Mouse (Mus musculus) liver, adult 2 months (tissue): ENCODE measurements around the gene Pik3c2b. TPM values are rescaled to one million over a fixed set of nuclear protein-coding genes. Genes with fewer than 3 reads are reported as not detected.

Source experiments
- DNase-seq: peaks from one replicate; pipeline ENCODE4 v3.0.0-alpha.2; 2011; ENCODE audit warnings: low read depth, low spot score; ENCODE audit errors: extremely low read depth
- H3K27ac ChIP-seq: fragments of 200-500 bp; replicated peaks from 2 replicates; pipeline ENCODE4 v1.5.1; 2012; ENCODE audit warnings: low read depth, mild to moderate bottlenecking, control low read depth, inconsistent platforms, low read length; ENCODE audit not compliant: insufficient read depth
- H3K27me3 ChIP-seq: fragments of 200-500 bp; 2 replicates; pipeline ENCODE4 v1.6.1; 2012; ENCODE audit warnings: mild to moderate bottlenecking, moderate library complexity, low read length, inconsistent platforms; ENCODE audit not compliant: control insufficient read depth, insufficient read depth
- H3K36me3 ChIP-seq: fragments of 200-500 bp; 2 replicates; pipeline ENCODE4 v1.6.1; 2012; ENCODE audit warnings: low read length, inconsistent platforms; ENCODE audit not compliant: control insufficient read depth, insufficient read depth
- H3K4me1 ChIP-seq: fragments of 200-500 bp; 2 replicates; pipeline ENCODE4 v1.6.1; 2011; ENCODE audit warnings: low read length; ENCODE audit not compliant: control insufficient read depth, insufficient read depth
- H3K4me3 ChIP-seq: fragments of 200-500 bp; 2 replicates; pipeline ENCODE4 v1.5.1; 2011; ENCODE audit warnings: low read depth, mild to moderate bottlenecking, control low read depth, low read length, moderate library complexity; ENCODE audit not compliant: insufficient read depth
- H3K79me2 ChIP-seq: fragments of 200-500 bp; 2 replicates; pipeline ENCODE4 v1.6.1; 2012; ENCODE audit warnings: inconsistent platforms, mild to moderate bottlenecking, low read length, moderate library complexity; ENCODE audit not compliant: control insufficient read depth, insufficient read depth
- H3K9ac ChIP-seq: fragments of 200-500 bp; 2 replicates; pipeline ENCODE4 v1.6.1; 2012; ENCODE audit warnings: low read depth, mild to moderate bottlenecking, control low read depth, inconsistent platforms, low read length
- CTCF ChIP-seq: fragments of 200-500 bp; IDR thresholded peaks from 2 replicates; pipeline ENCODE4 v1.5.1; 2011; ENCODE audit warnings: low read depth, low read length, control low read depth
- POLR2A ChIP-seq: fragments of 200-500 bp; IDR thresholded peaks from 2 replicates; pipeline ENCODE4 v1.6.1; 2011; ENCODE audit warnings: low read length, control low read depth; ENCODE audit not compliant: insufficient read depth; ENCODE audit errors: extremely low read depth
- WGBS: fragments of 180-500 bp; shearing (Covaris S2); methylation state at CpG from one replicate; pipeline ENCODE4 v1.1.7; 2018; 5-methylcytosine and 5-hydroxymethylcytosine counted together
- polyA plus RNA-seq: library from polyadenylated mRNA; depleted of rRNA; stranded (reverse); fragments of >200 nt; gene quantifications from 2 replicates; pipeline ENCODE4 v1.2.3, GENCODE M21; 2012
- total RNA-seq: library from RNA; depleted of rRNA; stranded (reverse); fragments of >200 nt; gene quantifications from 2 replicates; pipeline ENCODE4 v1.2.3, GENCODE M21; 2014

Gene Pik3c2b
- total and polyA plus RNA-seq, 2 experiments = 2.5 to 3.3 TPM

DNA sequence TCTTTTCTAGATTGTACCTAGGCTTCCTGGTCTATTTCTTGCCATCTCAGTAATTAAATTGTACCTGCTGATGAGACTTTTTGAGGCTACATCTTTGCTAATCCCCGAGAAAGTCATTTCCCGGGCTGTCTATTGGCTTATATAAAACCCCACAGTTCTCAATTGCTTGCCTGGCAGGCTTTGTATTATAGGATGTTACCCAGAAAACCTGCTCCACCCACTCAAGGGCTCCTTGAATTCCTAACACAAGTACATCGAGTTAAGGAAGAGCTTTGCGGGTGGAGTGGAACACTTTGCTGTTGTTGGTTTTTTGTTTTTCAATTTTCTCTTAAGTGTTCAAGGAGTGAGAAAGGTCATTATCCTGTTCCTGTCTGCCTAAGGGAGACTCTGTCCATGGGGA lies 43.9 kb downstream of the Pik3c2b start:
- H3K27ac ChIP-seq = no peak overlapping the region
- no peak for DNase-seq
- no peak overlapping the region for H3K4me3 ChIP-seq
- WGBS = 90% methylated on average over 4 of the region's 4 CpGs
- H3K36me3 ChIP-seq = no peaks in the 10 kb centered on the region
- 0 out of 2 replicates have a peak, but pooled peaks cover 6% of the 10 kb centered on the region for H3K4me1 ChIP-seq
- TF ChIP-seq CTCF = no peak
- no peak for TF ChIP-seq POLR2A
- no peaks in the 10 kb centered on the region for H3K79me2 ChIP-seq
- no peak overlapping the region for H3K9ac ChIP-seq
- no peaks in the 10 kb centered on the region for H3K27me3 ChIP-seq

- no peak for TF ChIP-seq CTCF
- TF ChIP-seq POLR2A = no peak
- Histone ChIP-seq H3K9ac (no peak overlapping the region), H3K4me3 (no peak overlapping the region), H3K36me3 (no peaks in the 10 kb centered on the region), H3K27me3 (no peaks in the 10 kb centered on the region), H3K79me2 (no peaks in the 10 kb centered on the region), H3K27ac (no peak overlapping the region), H3K4me1 (0 out of 2 replicates have a peak, but pooled peaks cover 3% of the 10 kb centered on the region)
- no peak for DNase-seq
- 42% methylated on average over 6 of the region's 6 CpGs for WGBS
Observed at GRCm38 (mm10) chr1:133090641-133091040, 45.2 kb downstream of the Pik3c2b start.

- WGBS = 89% methylated on average over 8 of the region's 8 CpGs
Observed at GRCm38 (mm10) chr1:133091483-133091882, 46.0 kb downstream of the Pik3c2b start.

GRCm38 (mm10) chr1:133093719-133094118 lies 48.3 kb downstream of the Pik3c2b start:
- H3K27ac ChIP-seq = no peak overlapping the region
- H3K4me3 ChIP-seq = no peak overlapping the region
- H3K36me3 ChIP-seq = no peaks in the 10 kb centered on the region
- H3K27me3 ChIP-seq = no peaks in the 10 kb centered on the region
- WGBS = 46% methylated on average over 7 of the region's 7 CpGs
- H3K79me2 ChIP-seq = no peaks in the 10 kb centered on the region
- 0 out of 2 replicates have a peak, but pooled peaks cover 3% of the 10 kb centered on the region for H3K4me1 ChIP-seq
- peak; percentile 79 for DNase-seq
- no peak for TF ChIP-seq CTCF
- TF ChIP-seq POLR2A = no peak
- H3K9ac ChIP-seq = no peak overlapping the region

More at GRCm38 (mm10) chr1:133091483-133091882, 46.0 kb downstream of the Pik3c2b start:
- Histone ChIP-seq H3K79me2 (no peaks in the 10 kb centered on the region), H3K9ac (no peak overlapping the region), H3K4me1 (0 out of 2 replicates have a peak, but pooled peaks cover 3% of the 10 kb centered on the region), H3K27me3 (no peaks in the 10 kb centered on the region), H3K4me3 (no peak overlapping the region), H3K36me3 (no peaks in the 10 kb centered on the region), H3K27ac (no peak overlapping the region)
- no peak for DNase-seq
- TF ChIP-seq CTCF = no peak
- TF ChIP-seq POLR2A = no peak

DNA sequence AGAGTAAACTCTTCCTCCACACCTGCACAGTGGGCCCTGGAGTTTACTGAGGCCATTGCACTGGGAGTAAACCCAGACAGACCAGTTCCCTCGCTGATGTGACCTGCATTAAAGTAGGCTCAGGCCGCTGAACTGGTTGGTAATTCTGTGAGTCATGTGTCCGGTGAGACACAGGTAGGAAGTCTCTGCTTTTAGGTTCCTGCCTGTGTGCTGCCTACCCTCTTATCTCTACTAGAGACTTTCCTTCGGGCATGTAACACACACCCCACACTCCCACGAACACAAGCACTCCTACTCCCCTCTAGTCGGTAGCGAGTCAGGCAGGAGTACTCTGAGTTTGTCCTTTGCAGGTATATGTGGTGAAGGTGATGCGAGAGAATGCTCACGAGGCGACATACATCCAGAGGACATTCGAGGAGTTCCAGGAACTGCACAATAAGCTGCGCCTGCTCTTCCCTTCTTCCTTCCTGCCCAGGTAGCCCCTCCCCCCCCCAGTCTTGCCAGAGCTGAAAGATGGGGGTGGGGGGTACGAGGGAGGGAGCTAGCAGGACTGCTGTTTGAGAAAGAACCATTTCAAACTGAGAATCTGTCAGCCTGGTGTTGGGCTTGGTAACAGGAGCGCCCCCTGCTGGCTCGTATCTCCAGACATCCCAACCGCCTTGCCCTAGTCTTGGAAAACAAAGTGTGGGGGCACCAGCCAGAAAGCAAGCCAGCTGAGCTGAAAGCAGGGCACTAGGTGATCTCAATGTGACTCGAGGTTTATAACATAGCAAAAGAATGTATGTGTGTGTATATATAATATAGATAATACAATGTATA lies 55.7 kb downstream of the Pik3c2b start:
- 50% methylated on average over 17 of the region's 17 CpGs for WGBS

DNA sequence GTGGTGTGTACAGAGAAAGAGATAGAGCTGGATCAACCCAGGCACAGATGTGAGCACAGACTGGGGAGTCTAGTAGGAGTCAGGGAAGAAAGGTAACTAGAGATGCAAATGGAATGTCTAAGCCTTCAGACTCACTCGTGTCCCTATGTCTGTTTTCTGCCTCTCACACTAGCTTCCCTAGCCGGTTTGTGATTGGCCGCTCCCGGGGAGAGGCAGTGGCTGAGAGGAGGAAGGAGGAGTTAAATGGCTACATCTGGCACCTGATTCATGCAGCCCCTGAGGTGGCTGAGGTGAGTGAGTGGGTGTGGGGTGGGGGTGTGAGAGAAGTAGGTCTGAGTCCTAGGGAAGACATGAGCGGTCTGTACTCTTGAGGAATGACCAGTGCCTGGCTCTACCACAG lies 56.6 kb downstream of the Pik3c2b start:
- 86% methylated on average over 5 of the region's 5 CpGs for WGBS
- Histone ChIP-seq H3K27ac (no peak overlapping the region), H3K9ac (no peak overlapping the region), H3K27me3 (no peaks in the 10 kb centered on the region), H3K36me3 (no peaks in the 10 kb centered on the region; the same call in 1 of the 2 replicates), H3K4me1 (peaks cover 2% of the 10 kb centered on the region; the same call in 1 of the 2 replicates), H3K79me2 (no peaks in the 10 kb centered on the region; the same call in 1 of the 2 replicates), H3K4me3 (no peak overlapping the region)
- TF ChIP-seq CTCF (no peak), POLR2A (no peak)
- no peak for DNase-seq

More for the DNA sequence above, 55.7 kb downstream of the Pik3c2b start:
- no peaks in the 10 kb centered on the region; the same call in 1 of the 2 replicates for H3K36me3 ChIP-seq
- no peak overlapping the region for H3K4me3 ChIP-seq
- no peaks in the 10 kb centered on the region for H3K27me3 ChIP-seq
- H3K27ac ChIP-seq = no peak overlapping the region
- no peak for TF ChIP-seq POLR2A
- peak; percentile 91 for TF ChIP-seq CTCF
- no peaks in the 10 kb centered on the region; the same call in 1 of the 2 replicates for H3K79me2 ChIP-seq
- H3K4me1 ChIP-seq = peaks cover 2% of the 10 kb centered on the region; the same call in 1 of the 2 replicates
- DNase-seq = peak; percentile 38
- no peak overlapping the region for H3K9ac ChIP-seq
